Mouse (Mus musculus) right cerebral cortex, postnatal 14 days (tissue): ENCODE results near the gene Ptgds.

Experiments used
- DNase-seq: peaks from one replicate; pipeline ENCODE4 v3.0.0; 2022

The Ptgds gene

DNA sequence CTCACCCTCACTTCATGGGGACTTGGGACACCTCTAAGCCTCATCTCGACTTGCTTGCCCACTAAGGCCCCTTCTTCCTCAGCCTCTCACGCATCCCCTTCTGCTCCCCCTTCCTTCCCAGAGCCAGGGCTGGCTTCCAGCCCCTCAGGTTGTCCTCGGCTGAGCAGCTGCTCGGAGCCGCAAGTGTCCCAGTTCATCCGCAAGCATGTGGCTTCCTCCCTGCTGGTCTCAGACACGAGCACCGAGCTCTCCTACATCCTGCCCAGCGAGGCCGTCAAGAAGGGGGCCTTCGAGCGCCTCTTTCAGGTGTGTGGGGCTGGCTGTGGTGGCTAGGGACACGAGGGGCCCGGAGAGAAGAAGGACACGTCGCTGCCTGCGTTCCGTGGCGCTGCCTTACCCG, 28.8 kb downstream of the Ptgds start:
- DNase-seq: no peak

DNA sequence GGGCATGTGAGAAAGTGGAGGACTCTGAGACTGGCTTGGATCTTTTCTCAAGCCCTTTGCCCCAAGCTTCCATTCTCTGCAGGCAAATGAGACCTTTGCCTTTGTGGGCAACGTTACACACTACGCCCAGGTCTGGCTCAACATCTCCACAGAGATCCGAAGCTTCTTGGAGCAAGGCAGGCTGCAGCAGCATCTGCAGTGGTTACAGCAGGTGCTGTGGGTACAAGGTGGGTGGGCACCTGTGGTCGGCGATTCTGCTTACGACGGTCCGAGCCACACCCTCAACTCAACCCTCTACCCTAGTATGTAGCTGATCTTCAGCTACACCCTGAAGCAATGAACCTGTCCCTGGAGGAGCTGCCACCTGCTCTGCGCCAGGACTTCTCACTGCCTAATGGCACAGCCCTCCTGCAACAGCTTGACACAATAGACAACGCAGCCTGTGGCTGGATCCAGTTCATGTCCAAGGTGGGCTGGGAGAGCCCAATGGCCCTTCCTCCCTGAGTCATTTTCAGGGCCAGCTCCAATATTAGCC, 33.5 kb downstream of the Ptgds start:
- DNase-seq: no peak

DNA sequence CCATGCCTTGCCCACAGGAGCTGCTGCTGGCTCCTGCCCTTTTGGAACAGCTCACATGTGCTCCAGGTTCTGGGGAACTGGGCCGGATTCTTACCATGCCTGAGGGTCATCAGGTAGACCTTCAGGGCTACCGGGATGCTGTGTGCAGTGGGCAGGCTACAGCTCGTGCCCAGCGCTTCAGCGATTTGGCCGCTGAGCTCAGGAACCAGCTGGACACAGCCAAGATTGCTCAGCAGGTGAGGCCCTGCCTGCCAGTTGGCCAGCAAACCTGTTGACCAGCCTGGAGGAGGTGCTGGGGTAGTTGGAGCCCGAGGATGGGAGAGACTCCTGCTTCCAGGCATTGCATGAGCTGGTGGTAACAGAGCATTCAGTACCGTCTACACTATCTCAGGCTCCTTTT, 35.6 kb downstream of the Ptgds start:
- DNase-seq: no peak

DNA sequence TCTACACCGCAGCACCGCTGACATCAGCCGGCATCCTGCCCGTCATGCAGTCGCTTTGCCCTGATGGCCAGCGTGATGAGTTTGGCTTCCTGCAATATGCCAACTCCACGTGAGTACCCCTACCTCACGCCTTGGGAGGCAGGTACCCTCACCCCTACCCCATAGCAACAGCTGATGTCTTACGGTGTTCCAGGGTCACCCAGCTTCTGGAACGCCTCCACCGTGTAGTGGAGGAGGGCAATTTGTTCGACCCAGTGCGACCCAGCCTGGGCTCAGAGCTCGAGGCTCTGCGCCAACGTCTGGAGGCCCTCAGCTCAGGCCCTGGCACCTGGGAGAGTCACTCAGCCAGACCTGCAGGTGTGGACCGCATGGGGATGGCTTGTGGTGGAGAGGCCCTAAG, 36.7 kb downstream of the Ptgds start:
- no peak for DNase-seq

DNA sequence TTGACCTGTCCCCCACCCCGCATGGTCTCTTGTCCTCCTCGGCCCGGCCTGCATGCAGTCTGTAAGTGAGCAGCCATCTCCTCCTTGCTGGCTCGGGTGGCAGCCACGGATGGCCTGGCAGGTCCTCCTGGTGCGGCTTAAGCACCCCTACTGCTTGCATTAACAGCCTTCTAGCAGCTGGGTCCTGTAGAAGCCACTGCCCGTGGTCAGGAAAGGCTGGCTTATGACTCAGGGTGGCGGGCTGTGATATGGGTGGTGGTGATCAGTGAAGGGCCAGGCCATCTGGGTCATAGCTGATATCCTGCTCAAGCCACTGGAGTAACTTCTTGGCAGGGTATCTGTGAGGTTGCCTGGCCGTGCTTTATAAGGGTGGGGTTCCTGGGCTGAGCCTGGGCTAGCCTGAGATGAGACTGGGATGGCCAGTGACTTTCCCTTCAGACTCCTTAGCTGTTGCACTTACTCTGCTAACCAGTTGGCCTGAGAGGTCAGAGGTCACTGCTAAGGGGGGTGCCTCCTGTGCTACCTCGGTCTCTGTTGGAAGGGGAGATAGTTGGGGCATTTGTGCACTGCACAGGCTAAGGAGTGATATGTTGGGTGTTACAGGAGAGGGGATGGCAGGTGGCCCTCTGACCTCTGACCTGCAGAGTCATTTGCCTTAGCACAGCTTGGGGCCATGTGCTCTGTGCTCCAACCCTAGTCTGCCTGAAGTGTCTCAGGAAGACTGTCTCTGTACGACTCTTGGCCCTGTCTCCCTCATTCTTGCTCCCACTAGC, 37.3 kb downstream of the Ptgds start:
- no peak for DNase-seq

DNA sequence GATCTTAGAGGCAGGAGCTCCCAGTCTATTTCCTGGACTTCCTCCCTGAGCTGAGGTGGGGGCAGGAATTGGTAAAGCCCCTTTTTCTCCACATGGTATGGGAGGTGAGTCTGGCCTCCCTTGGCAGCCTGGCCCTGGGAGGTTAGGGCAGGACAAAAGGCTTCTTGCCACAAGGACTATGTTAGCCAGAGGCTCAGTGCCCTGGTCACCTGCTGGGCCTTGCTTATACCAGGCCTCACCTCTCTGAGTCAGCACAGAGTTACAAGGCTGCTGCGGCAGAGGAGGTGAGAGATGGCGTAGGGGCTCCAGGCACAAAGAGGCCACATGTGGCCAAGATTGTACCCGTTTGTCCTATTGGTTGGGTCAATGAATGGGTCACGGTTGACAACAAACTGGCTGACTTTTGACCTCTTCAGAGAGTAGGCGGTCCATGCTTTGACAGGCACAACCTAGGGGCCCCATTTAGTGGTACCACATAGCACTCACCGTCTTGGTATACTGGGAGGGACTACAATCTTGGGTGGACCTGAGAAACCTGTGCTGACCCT, 38.5 kb downstream of the Ptgds start:
- no peak for DNase-seq

DNA sequence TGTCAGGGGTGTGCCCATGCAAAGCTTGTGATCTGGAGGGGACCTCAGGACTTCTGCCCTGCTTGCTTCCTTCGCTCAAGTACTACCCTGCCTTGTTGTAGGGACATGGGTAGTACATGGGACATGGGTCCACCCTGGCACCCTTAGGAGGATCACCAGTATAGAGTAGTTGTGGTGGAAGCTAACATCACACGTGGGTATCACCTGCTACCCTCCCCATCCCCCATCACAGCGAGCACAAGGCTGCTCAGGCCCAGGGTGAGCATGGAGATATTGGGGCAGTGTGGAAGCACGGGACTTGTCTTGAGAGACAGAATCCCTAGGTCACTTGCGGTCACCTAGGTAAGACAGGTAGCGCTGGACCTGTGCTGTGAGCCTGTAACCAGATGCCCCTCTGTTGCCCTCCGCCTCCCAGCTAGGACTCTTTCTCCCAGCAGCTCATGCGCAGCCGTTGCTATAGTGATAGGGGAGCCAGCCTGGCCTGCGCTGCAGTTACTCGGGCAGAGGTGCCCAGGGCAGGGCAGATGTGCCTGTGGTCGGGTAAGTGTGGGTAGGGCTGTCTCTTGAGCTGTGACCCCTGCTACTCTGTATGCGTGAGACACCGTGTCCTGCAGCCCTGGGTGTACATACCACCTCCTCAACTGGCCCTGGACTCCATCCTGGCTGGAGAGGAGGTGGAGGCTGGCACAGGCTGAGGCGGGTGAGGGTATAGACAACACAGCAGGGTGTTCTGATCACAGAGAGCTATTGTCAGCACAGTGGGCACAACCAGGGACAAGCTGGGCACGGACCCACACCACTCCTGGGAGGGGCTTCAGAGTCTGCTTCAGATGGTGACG, 39.2 kb downstream of the Ptgds start:
- no peak for DNase-seq

DNA sequence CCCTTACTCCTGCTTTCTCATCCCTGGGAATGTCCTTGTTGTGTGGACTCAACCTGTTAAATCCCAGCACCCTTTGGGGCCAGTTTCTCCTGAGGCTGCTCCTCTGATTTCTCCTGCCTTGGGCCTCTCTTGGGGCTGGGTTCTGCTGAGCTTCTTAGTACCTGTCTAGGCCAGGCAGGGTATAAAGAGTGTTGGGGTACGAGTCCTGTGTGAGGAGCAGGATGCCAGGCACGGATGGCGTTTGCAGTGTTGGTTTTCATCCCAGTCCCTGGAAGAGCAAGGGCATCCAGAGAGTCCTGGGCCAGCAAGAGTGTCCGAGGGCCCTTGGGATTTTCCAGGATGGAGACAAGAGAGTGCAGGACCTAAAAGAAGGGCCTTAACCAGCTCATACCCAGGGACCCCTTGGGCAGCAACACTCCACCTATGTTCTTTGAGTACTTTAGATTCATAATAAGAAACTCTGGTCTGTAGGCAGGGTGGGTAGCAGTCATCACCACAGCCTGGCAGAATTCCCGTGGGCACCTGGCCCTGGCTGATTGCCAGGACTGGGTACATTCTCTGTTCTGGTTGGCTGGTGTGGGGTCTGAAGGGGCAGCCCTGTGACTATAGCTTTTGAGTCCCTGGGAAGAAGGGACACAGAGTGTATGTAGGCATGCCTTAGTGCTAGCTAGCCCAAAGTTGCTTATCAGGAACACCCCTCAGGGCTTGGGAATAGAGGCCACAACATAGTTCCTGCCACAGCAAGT, 40.2 kb downstream of the Ptgds start:
- no peak for DNase-seq

DNA sequence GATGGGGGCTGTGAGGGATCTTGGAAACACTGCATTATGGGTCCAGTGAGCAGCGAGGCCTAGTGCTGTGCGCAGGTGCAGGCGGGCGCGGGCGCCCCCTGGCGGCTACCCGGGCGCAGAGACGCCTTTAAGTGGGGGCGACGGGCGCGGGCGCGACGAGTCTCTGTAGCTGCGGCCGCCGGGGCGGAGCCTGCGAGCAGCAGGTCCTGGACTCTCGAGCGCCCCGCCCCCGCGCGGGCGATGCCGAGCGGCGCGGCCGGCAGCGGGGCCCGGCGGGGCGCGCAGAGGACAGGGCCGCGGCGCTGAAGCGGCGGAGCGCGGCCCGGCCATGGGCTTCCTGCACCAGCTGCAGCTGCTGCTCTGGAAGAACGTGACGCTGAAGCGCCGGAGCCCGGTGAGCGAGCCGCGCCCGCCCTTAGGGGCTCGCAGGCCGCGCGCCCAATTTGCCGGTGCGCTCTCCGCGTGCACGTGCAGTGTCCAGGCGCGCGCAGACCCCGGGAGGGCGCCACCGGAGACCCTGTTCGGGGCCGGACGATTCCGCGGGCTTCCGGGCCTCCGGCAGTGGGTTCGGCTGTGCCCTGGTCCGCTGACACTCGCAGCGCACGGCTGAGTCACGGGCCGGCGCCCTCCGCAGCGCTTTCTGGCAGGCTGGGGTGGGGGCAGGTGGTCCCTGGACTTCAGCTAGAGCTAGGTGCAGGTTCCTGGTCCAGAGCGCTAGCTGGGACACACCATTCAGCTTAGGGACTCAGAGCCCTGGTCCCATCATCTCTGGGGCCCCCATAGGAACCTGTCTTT, 41.2 kb downstream of the Ptgds start, which contains the start of gene Abca2:
TSS of gene Abca2 (plus strand) at position 262 of the 795 bp plus-strand sequence.
- peak; percentile 96 for DNase-seq

DNA sequence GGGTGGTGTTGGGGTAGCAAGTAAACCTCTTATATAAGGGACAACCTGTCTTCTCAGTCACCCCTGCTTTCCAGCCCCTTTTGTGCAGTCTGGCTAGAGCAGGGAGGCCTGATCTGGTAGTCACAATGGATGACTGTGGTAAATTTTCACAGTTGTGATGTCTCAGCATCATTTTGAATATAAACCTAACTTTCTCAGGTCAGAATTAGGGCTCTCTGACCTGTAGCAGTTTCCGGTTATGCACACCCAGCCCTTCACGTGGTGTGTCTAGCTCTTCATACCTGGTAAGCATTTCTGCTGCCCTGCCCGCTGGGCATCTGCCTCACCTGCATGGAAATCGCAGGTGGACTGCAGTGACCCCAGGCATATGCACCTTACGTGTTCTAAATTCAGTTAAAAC, 42.6 kb downstream of the Ptgds start:
- DNase-seq: no peak

DNA sequence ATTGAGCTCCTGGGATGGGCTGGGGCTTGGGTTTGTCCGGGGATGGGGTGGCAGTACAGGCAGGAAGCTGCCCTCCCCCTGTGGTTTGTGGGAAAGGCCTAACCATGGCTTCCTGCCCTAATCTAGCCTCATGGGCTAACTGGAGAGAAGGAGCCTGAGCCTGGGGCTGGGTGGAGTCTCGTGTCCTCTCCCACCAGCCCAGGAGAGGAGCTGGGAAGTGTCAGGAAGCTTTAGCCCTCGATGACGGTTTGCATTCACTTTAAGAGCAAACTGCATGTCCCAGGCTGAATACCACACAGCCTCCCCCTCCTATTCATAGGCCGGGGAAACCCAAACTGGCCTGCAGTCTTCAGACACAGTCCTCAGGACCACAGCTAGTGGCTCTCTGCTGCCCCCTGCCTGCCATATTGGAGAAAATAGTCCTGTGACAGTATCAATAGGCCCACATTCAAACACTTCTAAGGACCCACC, 43.1 kb downstream of the Ptgds start:
- peak; percentile 79 for DNase-seq

DNA sequence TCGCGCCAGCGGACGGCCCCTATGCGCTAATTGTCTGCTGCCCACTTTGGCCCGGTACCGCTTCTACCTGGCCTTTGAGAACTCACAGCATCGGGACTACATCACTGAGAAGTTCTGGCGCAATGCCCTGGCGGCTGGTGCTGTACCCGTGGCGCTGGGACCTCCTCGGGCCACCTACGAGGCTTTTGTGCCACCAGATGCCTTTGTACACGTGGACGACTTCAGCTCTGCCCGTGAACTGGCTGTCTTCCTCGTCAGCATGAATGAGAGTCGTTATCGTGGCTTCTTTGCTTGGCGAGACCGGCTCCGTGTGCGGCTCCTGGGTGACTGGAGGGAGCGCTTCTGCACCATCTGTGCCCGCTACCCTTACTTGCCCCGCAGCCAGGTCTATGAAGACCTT, 44.4 kb downstream of the Ptgds start:
- DNase-seq: no peak

DNA sequence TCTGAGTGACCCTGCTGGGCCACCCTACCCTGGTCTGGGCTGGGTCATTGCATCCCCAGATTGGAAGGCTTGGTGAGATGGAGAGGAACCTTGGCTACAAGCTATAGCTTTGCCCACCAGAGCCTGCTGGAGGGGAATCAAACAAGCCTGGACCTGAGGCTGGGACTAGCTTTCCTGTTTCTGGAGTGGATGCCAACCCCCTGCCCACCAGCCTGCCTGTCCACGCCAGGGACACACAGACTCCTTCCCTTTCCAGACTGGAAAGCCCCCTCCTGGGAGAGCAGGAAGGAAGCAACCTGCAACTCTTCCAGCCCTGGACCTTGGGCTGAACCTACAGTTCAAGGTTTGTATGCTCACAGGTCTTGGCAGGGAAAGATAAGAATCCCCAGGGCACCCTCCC, 46.2 kb downstream of the Ptgds start:
- DNase-seq: no peak

DNA sequence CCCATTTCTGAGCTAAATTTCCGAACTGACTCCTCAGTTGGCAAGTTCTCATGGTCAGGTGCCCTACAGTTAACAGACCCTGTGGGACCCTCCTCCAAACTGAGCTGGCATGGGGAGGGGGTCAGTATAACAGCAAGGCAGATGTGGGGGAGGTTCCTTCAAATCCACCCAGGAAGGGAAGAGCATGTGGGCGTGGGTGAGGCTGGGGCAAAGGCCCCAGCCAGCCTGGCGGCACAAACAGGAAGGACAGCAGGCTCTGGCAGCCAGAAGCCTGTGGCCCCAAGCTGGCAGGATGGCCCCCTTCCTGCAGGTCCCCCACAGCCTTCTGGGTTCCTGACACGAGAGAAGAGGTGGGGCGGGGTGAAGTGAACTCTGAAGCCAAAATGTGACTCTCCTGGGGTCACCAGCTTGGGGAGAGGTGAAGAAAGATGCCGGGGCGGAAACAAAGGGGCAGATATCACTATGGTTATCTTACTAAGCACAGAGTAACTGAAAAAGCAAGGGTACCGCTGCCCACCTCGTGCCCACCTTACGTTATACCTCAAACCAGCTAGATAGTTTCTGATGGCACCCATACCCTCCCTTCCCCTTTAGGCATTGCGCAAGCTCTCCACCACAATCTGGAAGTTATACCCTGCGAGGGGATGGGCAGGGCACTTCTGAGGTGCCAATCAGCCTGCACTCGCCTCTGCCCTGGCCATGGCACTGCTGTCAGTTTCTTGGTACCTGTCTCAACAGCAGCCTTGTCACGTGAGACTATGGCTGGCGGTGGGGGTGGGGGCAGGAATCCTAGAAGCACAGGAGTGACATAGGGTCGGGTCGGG, 47.0 kb downstream of the Ptgds start, which contains the start of gene Fut7:
TSS of gene Fut7 (plus strand) at position 681 of the 824 bp plus-strand sequence.
- no peak for DNase-seq

DNA sequence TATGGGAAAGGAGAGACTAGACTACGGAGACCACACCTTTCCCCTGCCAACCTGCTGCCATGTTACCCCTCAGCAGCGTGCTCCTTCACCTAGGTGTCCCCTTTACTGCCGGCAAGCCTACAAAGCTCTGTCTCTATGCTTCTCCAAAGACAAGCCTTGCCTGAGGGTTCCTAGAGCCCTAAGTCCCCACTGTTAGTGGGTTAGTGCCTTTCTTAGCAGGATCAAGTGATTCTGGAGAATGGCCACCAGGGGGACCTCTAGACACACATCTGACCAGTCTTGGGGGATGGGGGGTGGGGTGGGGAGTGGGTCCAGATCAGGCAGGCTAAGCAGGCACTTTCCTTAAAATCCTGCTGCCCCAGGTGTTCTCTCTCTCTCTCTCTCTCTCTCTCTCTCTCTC, 48.0 kb downstream of the Ptgds start:
- DNase-seq: no peak

DNA sequence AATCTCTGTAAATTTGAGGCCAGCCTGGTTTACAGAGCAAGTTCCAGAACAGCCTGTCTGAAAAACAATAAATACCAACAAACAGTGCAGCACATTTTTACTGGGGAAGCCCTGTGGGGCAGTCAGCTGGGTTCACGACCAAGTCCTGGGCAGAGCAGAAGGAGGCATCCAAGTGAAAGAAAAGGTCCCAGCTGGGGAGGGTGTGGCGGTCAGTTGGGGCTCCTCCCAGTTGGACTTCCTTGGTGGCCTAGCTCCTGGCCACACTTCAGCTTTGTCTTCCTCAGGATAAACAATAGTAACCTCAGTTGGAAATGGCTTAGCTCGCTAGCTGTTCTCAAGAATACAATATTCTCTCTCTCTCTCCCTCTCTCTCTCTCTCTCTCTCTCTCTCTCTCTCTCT, 52.4 kb downstream of the Ptgds start:
- DNase-seq: no peak
